Mouse (Mus musculus) WW6 (cell line): Measurements from ENCODE around the gene Nt5c3.
"Not testable (repeated sequence)": the region's sequence is repeated elsewhere in the genome, so short reads cannot be mapped to it uniquely, and the experiment has no call there.

ENCODE experiments used
- DNase-seq: peaks from one replicate; pipeline ENCODE4 v3.0.0-alpha.2; 2013; ENCODE audit warnings: low read depth, low spot score

Gene Nt5c3

DNA sequence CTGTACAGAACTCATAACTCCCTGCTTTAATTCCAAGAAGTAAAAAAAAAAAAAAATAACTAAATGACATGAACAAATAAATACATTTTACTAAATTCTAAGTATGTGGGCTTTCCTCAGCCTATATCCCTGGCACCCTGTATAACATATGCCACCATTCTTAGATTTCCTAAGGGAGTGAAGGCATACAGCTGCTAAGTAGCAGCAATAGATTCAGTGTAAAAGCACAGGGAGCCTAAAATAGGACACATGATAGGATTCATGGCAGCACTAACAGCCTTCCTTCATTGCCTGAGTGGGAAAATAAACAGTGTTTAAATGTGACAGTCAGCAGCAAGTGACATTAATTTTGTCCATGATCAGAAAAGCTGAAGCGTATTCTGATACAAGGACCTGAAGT, 19.4 kb downstream of the Nt5c3 start:
- no peak for DNase-seq

DNA sequence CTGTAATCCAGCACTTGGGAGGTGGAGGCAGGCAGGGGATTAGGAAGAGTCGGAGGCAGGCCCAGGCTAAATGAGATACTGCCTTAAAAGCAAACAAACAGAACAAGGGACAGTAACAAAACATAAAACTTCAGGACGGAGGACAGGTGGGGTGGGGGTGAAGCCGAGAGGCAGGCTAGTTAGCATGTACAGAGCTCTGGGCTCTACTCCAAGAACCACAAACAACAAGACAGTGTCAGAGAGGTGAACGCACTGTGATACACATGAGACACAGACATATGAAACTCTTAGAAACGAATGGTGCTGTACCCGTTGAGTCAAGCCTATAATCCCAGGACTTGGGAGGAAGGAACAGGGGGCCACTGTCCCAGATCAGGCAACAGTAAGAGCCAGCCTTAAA, 19.9 kb downstream of the Nt5c3 start:
- DNase-seq, result no peak

DNA sequence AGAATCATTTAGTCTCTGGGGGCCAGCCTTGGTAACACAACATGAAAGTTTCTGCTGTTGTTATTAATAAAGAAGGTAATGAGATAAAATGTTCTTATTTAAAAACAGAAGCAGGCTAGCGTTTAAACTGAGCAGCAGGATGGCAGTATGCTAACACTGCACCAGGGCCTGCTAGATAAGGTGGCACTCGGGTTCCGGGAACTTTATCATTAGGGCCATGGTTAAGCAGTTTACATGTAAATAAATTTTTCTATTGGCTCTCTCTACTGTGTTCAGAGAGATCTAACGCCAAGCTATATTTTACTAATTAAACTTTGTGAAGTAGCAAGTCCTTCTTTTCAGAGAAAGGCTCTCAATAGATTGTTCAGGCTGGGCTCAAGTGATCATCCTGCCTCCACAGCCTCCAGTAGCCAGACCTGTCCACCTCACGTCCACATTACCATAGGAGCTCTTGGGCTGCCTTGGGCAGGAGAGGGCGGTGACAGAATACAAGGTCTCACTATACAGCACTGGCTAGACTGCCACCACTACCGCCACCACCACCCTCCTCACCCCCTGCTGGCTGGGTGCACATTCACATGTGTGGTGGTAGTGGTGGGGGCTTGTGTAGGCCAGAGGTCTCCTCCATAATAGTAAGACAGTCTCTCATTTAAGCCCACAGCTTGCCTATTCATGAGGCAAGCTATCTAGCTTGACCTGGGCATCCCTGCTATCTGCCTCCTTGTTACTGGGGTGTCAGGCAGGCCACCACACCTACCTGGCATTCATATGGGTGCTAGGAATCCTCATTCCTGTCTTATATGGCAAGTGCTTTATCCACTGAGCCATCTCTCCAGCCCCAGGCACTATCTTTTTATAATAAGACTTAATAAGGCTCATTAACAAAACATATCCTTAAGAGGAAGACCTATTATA, 20.9 kb downstream of the Nt5c3 start:
- no peak for DNase-seq

DNA sequence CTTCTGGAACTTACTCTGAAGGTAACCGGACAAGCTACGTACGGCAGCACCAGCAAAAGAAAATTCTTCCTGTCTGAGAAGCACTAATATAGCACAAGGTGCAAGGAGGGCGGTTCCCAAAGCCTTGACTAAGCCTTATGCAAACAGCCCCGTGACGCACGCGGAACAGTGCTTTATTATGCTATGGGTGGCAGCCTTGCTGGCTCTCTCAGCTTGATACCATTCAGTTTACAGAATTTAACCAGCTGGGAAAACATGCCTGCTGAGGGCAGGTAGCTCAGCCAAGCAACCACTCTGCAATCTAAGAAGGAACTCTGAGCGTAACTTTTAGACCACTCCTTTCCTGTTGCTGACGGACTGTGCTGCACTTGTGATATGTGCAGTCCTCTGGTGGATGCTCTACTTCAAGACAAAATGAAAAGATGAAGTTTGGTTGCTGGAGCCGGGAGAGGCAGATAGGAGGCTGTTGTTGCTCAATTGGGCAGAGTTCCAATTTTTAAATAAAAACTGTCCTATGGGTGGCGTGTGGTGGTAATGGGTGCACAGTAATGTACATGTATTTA, 21.8 kb downstream of the Nt5c3 start:
- DNase-seq, result no peak

DNA sequence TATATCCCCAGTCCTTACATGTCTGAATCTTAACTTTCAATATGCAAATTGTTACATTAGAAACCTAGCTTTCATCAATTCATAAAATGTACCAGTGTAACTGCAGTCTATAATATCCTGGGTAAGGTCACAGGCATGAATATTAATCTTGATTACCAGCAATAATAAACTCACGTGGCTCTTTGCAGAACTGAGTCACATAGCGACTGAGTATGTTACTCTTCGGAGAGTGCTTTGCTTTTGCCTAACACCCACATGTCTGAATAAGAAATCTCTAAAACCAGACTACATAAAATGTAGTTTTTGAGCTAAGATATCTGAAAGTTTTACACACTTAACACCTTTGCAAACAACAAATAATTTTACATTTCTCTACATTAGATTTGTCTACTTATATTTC, 22.4 kb downstream of the Nt5c3 start:
- no peak for DNase-seq

DNA sequence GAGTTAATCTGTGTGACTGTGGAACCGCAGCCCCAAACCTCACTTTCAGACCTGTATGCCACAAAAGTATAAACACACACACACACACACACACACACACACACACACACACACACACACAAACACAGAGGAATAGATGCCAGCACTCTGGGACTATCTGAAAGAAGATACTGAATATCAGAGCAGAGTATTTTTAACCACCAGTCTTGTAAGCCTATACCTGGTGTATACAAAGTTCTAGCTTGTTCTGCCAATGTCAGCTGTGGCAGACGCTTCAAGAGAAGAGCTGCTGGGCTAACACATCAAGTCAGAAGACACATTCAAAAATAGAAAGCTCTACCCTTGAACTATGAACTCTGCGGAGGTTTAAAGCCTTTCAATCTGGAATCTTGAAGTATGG, 24.1 kb downstream of the Nt5c3 start:
- no peak for DNase-seq

DNA sequence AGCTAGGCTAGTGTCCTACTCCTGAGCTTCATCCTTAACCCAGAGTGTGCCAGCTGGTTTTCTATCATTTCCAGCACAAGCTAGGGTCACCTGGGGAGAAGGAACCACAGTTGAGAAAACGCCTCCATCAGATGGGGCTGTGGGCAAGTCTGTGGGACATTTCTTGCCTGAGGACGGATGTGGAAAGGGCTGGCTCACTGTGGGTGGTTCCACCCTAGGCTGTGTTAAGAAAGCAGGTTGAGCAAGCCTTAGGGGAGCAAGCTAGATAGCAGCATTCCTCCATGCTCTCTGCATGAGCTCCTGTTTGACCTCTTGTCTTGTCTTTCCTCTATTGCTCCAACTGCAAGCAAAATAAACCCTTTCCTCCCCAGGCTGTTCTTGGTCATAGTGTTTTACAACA, 33.0 kb downstream of the Nt5c3 start:
- DNase-seq, result no peak

DNA sequence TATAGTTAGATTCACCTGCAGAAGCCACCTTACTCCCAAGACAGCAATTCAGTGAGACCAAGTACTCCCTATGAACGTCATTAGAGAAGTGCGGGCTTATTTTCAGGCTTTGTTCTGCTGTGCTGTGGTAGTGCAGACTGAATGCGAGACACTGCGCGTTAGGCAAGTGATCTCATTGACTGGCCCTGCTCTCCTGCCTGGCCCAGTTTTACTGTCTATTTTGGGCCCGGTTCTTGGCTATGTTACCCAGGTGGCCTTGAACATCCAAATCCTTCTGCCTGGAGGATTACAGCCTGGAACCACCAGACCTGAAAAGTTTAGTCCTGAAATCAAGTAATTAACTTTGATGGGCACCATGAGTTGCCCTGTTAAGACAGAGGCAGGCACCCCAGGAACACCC, 35.2 kb downstream of the Nt5c3 start:
- no peak for DNase-seq

DNA sequence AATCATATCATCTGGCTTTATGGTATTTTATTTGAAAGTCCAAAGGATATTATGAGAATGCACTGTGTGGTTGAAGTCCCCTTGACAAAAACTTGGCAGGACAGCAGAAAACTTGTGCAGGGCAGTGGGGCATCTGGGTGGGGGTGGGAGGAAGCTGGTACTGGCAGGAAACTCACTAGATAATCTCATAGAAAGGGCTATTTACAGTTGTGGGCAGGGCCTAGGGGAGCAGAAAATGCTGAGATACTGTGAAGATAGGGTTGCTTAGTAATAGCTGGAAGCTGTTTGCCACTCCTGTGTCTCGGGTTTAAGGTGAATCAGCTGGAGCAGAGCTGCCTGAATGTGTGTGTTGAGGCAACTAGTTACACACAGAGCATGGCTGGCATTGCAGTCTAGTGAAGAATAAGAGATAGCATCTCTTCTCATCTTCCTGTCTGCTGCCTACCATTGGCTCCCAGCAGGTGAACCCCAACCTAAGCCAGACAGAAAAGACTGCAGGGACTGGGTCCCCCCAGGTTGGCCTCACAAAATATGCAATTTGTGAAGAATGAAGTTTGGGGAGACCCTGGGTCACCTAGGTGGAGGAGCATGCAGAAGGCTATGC, 44.3 kb downstream of the Nt5c3 start:
- no peak for DNase-seq

DNA sequence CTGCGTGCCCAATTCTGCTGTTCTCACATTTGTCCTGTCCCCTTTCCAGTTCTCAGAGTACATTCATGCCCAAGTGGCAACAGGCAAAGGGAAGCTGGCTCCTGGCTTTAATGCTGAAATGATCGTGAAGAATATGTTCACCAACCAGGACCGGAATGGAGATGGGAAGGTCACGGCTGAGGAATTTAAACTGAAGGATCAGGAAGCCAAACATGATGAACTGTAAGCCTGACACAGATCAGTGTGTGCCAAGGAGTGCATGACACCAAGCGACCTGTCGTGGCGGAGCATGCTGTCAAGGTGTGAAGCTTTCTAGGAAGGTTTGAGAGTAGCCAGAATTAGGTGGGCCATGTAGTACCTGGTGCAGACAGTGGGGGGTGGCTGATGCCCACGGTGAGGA, 45.7 kb downstream of the Nt5c3 start:
- DNase-seq, result no peak

DNA sequence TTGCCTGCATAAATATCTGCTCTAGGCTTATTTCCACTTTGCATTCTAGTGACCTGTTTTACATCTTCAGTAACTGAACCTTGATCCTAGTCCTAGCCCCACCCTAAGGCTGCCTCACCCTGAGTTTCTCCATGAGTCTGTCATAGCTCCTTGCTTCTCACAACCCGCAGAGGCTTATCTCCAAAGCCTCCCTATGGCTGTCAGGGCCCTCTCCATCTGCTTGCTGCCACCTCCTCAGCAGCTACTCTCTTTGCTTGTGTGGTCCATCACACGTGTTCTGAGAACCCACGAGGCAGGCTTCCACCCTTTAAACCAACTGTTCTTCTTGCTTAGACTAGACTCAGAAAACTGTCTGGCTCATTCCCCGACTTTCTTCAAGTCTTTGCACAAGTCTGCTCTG, 46.9 kb downstream of the Nt5c3 start:
- DNase-seq, result no peak

DNA sequence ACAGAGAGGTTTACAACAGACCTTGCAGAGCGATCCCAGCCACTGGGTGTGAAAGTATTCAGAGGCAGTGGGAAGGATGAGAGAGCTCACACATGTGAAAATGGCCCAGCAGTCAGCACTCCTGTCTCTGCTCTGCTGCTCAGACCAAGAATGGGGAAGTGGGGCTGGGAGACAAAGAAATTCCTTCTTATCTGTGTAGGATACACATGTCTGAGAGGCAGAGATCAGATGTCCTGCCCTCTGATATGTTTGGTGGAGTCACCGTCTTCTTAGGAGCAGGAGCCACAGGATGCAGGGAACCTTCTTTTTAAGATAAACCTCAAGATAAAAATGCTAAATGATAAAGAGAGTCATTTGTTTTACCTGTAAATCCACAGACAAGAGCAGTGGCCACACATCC, 53.7 kb downstream of the Nt5c3 start:
- DNase-seq, result no peak

DNA sequence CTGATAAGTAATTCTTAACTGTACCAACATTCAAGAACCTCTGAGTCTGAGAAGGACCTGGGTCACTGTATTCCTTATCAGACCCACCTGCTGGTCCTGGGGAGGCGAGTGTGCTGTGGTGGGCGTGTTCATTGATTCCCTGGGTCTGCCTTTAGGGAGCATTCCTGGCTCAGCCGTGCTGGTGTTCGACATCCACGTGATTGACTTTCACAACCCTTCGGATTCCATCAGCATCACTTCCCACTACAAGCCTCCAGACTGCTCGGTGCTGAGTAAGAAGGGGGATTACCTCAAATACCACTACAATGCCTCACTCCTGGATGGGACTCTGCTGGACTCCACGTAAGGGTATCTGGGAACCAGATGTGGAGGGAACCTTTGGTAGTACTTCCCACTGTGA, 55.2 kb downstream of the Nt5c3 start:
- DNase-seq, result no peak

DNA sequence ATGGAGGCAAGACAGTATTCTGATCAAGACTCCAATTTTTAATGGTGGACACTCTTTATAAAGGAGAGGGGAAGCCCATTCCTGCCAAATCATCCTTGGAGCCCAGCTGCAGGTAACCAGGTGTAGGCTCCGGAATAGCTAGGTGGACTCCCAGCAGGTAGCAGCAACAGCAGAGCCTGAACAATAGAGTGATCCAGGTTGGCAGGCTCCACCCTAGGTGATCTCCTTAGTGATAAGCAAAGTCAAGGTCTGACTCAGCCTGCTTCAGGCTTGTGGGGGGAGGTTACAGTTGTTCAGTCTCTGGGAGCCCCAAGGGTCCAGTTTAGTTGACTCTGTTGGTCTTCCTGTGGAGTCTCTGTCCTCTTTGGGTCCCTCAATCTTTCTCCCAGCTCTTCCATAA, 56.8 kb downstream of the Nt5c3 start:
- DNase-seq, result not testable (repeated sequence)

DNA sequence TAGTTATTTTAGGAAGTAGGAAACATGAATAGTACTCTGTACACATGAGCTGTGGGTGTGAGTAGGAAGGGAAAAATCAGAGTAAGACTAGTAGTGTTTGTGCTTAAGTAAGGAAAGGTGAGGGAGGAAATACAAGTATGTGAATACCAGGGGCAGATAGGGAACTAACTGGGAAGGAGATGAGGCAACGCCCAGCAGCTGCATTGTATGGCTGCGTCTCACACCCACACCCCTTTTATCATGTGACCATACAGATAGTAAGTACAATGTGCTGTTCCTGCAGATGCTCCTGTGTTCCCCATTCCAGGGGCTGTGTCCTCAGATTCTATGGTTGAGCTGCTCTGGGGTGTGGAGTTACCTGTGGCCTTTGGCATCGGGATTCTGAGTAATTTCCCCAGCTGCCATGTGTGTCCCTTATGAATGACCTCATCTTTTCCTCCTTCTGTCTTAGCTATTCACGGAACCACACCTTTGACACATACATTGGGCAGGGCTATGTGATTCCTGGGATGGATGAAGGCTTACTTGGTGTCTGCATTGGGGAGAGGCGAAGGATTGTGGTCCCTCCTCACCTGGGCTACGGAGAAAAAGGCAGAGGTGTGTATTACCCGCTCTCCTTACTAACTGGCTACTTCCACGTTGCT, 63.4 kb downstream of the Nt5c3 start:
- DNase-seq, result no peak

DNA sequence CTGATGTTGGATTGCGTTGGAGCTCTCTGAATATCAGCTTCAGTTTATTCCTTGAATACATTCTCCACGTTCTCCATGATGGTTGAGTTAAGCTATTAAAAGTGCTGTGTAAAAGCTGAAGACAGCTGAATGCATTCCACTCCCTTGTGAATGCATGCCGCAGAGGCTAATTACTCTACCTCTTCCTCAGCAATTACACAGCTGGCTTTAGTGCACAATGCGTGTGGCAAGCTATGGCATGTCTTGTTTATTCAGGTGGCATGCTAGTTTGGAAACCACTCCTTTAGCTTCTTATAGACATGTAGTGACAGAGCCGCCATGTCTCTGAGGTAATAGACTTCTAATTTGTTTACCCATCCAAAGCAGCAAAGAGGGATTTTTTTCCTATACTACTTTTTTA, 67.0 kb downstream of the Nt5c3 start:
- no peak for DNase-seq

DNA sequence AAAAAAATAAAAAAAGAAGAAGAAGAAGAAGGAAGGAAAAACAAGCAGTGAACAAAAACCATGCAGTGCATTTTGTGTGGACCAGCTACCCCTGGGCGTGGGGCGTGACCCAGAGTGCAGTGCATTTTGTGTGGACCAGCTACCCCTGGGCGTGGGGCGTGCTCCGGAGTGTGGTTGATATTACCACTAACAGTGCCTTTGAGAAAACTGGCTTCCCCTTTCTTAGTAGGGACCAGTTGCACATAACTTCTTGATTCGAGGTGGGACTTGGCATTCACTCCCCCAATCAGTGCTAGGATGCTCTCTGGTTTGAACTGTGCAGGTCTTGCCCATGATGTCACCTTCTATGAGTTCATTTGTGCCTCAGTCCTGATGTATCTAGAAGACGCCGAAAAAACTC, 68.9 kb downstream of the Nt5c3 start:
- no peak for DNase-seq

DNA sequence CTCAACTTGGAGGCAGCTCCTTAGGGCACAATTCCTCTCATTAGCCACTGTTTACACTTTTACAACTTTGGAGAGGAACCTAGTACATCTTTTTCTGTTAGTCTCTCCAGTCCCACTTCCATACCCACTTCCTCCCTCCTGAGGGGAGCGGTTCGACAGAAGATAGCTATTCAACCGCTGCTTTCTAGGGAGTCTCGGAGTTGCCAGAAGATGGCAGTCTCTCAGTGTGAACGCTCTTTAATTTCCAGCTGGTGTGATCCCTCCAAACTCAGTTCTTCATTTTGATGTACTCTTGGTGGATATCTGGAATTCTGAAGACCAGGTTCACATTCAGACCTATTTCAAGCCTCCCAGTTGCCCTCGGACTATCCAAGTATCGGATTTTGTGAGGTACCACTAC, 73.4 kb downstream of the Nt5c3 start:
- no peak for DNase-seq

DNA sequence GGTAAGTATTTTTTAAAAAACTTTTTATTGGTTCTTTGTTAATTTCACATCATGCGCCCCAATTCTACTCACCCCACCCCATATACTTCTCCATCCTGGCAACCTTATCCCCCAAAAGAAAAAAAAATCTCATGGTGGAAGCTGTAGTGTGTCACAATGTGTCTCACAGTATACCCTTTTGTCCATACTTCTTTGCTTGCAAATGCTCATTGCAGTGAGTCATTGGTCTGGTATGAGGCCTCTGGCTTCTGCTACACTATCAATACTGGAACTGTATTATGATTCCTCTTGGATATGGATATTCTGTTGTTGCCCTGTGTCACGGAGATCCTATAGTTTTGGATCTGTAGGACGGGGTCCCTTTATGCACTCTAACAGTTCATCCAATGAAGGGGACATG, 74.8 kb downstream of the Nt5c3 start:
- no peak for DNase-seq

DNA sequence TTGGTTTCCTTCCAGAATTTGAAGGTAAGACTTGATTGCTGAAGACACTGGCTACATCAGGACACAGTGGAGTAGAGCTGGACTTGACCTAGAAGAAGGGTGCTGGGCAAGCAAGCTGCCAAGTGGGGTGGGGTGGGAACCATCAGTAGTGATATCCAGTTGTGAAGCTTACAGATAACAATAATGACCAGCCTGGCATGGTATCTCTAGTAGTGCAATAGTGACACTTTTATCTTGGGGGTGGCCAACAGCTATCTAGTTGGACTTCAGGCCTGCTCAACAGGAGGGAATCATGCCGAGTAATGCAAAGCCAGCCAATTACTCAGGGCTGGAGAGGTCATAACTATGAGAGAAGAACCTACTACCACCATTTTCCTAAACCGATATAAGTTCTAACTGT, 79.4 kb downstream of the Nt5c3 start:
- no peak for DNase-seq

DNA sequence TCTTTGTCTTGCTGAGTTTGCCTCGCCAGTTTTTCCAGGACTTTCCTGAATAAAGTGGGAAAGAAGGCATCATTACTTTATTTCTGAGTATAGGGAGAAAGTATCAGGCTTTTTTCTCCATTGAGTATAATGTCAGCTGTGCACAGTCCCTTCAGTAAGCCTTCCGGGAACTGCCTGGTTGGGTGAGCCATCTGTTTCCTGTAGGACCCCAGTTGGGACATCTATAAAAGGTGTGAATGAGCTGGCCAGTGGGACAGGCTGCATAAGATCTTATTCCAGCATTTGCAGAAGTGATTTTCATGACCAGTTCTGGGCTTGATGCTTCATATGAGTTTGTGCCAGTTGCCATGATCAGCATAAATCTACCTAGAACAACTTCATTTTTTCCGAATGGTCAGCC, 80.5 kb downstream of the Nt5c3 start:
- DNase-seq, result no peak

DNA sequence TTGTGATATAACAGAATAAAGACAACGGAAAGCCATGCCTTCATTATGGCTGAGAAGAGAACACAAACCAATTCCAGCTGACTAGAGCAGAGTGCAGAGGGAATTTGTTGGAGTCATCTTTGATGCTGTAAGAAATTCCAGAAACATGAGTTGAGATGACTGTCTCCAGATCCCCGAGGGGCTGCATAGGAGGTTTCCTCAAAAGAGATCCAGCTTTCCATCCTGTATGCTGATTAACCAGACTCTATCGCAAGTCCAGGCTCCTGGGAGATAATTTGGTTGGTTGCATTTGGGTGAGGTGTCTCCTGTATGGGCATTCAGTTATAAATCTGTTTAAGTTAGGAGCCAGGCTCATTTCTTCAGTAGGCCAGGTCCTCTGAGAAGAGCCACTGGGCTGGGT, 86.1 kb downstream of the Nt5c3 start:
- DNase-seq, result no peak

DNA sequence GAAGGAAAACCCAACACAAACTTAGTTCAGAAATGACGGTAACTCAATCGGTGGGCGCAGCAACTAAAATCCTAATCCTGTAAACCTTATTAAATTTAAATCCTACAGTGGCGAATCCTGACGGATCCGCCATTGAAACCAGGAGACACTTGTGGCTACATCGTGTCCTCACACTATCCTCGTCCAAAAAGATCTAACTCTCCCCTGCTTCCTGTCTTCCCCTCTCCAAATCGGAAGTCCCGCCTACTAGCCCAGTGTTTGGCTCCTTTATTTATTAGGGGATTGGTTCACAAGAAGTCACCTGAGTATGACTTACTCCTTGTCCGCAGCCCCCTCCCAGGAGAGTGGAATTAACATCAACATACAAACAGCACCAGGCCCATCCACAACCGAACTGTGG, 86.6 kb downstream of the Nt5c3 start:
- DNase-seq, result peak; percentile 34
